Mouse (Mus musculus) midbrain, embryonic 12.5 days (tissue): ENCODE measurements around the gene Akr1e1. TPM values are rescaled to one million over a fixed set of nuclear protein-coding genes. Genes with fewer than 3 reads are reported as not detected.

Experiments used
- ATAC-seq: fragments of 200-750 bp; cut with Nextera tagmentation; 2 replicates; pipeline ENCODE4 v1.8.0; 2017; ENCODE audit warnings: low read depth, moderate TSS enrichment, moderate library complexity; ENCODE audit not compliant: low FRiP score
- H3K27ac ChIP-seq: fragments of 300-500 bp; sonication (generic); replicated peaks from 2 replicates; pipeline ENCODE4 v1.5.1; 2016; ENCODE audit warnings: mild to moderate bottlenecking
- H3K27me3 ChIP-seq: fragments of 300-500 bp; sonication (generic); 2 replicates; pipeline ENCODE4 v1.6.1; 2016; ENCODE audit warnings: mild to moderate bottlenecking
- H3K36me3 ChIP-seq: fragments of 300-500 bp; sonication (generic); 2 replicates; pipeline ENCODE4 v1.6.1; 2016
- H3K4me1 ChIP-seq: fragments of 300-500 bp; sonication (generic); 2 replicates; pipeline ENCODE4 v1.6.1; 2016
- H3K4me2 ChIP-seq: fragments of 300-500 bp; sonication (generic); replicated peaks from 2 replicates; pipeline ENCODE4 v1.6.1; 2016; ENCODE audit warnings: mild to moderate bottlenecking, moderate library complexity
- H3K4me3 ChIP-seq: fragments of 300-500 bp; sonication (generic); 2 replicates; pipeline ENCODE4 v1.5.1; 2016; ENCODE audit warnings: mild to moderate bottlenecking
- H3K9ac ChIP-seq: fragments of 300-500 bp; sonication (generic); replicated peaks from 2 replicates; pipeline ENCODE4 v1.6.1; 2016; ENCODE audit warnings: mild to moderate bottlenecking, moderate library complexity
- H3K9me3 ChIP-seq: fragments of 300-500 bp; sonication (generic); 2 replicates; pipeline ENCODE4 v1.6.1; 2016; ENCODE audit warnings: mild to moderate bottlenecking
- WGBS: fragments of 180-500 bp; shearing (Covaris S2); methylation state at CpG from one replicate; pipeline ENCODE4 v1.1.7; 2016; 5-methylcytosine and 5-hydroxymethylcytosine counted together
- polyA plus RNA-seq: library from polyadenylated mRNA; unstranded; fragments of >200 nt; fragmentation: Nextera tagmentation; extraction: Ambion mirVana; gene quantifications from 2 replicates; pipeline ENCODE4 v1.2.1, GENCODE M21; 2016

Gene Akr1e1
- polyA plus RNA-seq, 1 experiment from 2014 or later, result 49.7 TPM

DNA sequence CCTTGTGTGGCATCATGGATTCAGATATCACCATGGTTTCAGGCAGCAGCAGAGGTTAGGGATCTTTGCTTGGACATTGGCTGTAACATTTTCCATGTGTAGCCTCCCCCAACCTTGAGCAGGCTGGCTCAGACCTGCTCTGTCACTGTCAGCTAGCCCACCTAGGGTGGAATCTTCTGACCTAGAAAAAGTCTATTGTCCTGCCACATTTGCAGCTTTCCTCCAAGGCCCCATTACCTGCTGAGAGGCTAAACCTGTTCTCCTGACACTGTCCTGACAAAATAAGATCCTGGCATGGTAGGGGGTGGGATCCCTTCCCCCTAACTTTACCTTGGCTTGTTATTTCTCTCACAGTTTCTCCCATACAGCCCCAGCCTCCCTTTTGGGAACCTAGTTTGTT is 48.5 kb downstream of the Akr1e1 start:
- Histone ChIP-seq H3K9ac (no peak overlapping the region), H3K27ac (no peak overlapping the region), H3K4me3 (no peak overlapping the region), H3K27me3 (no peaks in the 10 kb centered on the region), H3K4me2 (no peak overlapping the region), H3K36me3 (no peaks in the 10 kb centered on the region), H3K4me1 (no peaks in the 10 kb centered on the region), H3K9me3 (no peaks in the 10 kb centered on the region)
- no peak for ATAC-seq

DNA sequence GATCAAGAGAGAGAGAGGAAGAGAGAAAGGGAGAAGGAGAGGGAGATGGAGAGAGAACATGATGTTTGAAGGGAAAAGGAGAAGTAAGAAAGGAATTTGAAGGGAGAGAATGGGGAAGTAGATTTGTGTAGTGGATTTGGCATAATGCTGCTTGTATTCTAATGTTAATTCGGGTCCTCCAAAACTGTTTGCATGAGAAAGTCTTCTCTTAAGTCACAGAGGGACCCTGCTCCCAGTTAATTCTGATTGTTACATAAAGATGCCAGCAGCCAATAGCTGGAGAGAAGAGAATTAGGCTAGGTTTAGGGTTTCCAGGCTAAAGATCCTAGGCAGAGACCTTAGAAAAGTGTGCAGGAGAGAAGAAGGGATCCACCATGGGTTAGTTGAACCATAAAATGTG is 49.8 kb downstream of the Akr1e1 start:
- Histone ChIP-seq H3K36me3 (no peaks in the 10 kb centered on the region), H3K9me3 (no peaks in the 10 kb centered on the region), H3K4me2 (no peak overlapping the region), H3K27ac (no peak overlapping the region), H3K4me1 (no peaks in the 10 kb centered on the region), H3K9ac (no peak overlapping the region), H3K4me3 (no peak overlapping the region), H3K27me3 (no peaks in the 10 kb centered on the region)
- ATAC-seq, result no peak
- WGBS, result 68% methylated on average over 1 of the region's 1 CpGs

Other genes starting within 250 kb of the Akr1e1 start
- gene Akr1c6, start 174.9 kb downstream of the Akr1e1 start, polyA plus RNA-seq, result not detected in 2 replicates
- not detected in 2 replicates for gene Akr1c20, start 85.8 kb downstream of the Akr1e1 start, polyA plus RNA-seq
- gene Akr1c21, start 35.1 kb downstream of the Akr1e1 start, polyA plus RNA-seq, result not detected in 2 replicates